Comparison of ENCODE assay signal across 31 mouse cellular contexts in the genomic region with DNA sequence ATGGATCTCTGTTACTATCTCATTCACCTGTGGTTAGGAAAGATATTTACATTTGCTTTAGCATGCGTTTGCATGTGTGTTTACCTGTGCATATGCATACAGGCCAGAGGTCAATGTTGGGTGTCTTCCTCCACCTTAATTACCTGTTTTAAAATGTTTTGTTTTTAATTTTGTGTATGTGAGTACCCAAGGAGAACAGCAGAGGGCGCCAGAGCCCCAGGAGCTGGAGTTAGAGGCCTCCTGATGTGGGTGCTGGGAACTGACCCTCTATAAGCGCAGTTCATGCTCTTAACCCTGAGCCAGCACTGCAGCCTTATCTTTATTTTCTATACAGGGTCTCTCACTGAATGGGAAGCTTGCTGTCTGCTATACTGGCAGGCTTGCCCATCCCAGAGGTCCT. TPM values are rescaled to one million over a fixed set of nuclear protein-coding genes. Genes with fewer than 3 reads are reported as not detected.
DNase-seq lines count a peak whose midpoint lies in the region; ATAC-seq and TF ChIP-seq lines count a peak whose summit lies in the region.
"Had no signal": no experiment of that assay in that cellular context is flagged by ENCODE, and none has a peak within 500 bp of the region (broad histone marks: within the 10 kb centered on the region; RNA-seq: fewer than 3 reads in every experiment).

No protein-coding gene starts in this region.

- 0 out of 2 replicates have a peak, but pooled peaks cover 4% of the 10 kb centered on the region for H3K9me3 ChIP-seq in intestine, postnatal 0 days (ENCODE audit: control insufficient read depth)
- peaks cover 5% of the 10 kb centered on the region; the same call in 1 of the 2 replicates for H3K9me3 ChIP-seq in intestine, embryonic 16.5 days (ENCODE audit: control insufficient read depth, low read length)
- H3K9me3 ChIP-seq in lung, embryonic 14.5 days (ENCODE audit: low read depth, low read length), result no peaks in the 10 kb centered on the region
- H3K9me3 ChIP-seq in MEL (replicated peaks; ENCODE audit: insufficient read depth, low read length), result no peaks in the 10 kb centered on the region
- no peaks in the 10 kb centered on the region for H3K9me3 ChIP-seq in midbrain, embryonic 16.5 days (replicated peaks; ENCODE audit: control insufficient read depth, low read length, poor library complexity, severe bottlenecking)
- H3K9me3 ChIP-seq: forebrain, embryonic 15.5 days; G1E; limb, embryonic 15.5 days; stomach, embryonic 15.5 days had no signal

- no peak overlapping the region for H3K4me3 ChIP-seq in intestine, postnatal 0 days (ENCODE audit: low read depth, low read length)
- no peak overlapping the region for H3K4me3 ChIP-seq in intestine, embryonic 16.5 days (ENCODE audit: low read length)
- no peak overlapping the region for H3K4me3 ChIP-seq in lung, embryonic 14.5 days (ENCODE audit: low read depth, low read length)
- no peak overlapping the region for H3K4me3 ChIP-seq in MEL (ENCODE audit: control insufficient read depth in 1 of 2, insufficient read depth in 1 of 2, low read depth in 2 of 2, low read length in 2 of 2)
- no peak overlapping the region for H3K4me3 ChIP-seq in small intestine, adult 2 months (ENCODE audit: low read depth, low read length)
- H3K4me3 ChIP-seq in midbrain, embryonic 16.5 days (ENCODE audit: low read depth, low read length), result no peak overlapping the region
- H3K4me3 ChIP-seq: embryonic facial prominence, embryonic 12.5 days; forebrain, embryonic 15.5 days; hindbrain, embryonic 12.5 days; intestine, embryonic 15.5 days; limb, embryonic 10.5 days; limb, embryonic 15.5 days; midbrain, embryonic 13.5 days; stomach, embryonic 15.5 days had no signal

- TF ChIP-seq CTCF in intestine, postnatal 0 days (IDR thresholded peaks at IDR 0.05; ENCODE audit: low read depth), result peak; percentile 30
- peak; percentile 21; the same call in 1 of the 2 replicates for TF ChIP-seq CTCF in lung, embryonic 14.5 days (IDR thresholded peaks at IDR 0.05; ENCODE audit: low read depth)
- TF ChIP-seq CTCF in MEL (IDR thresholded peaks at IDR 0.05 in 2 of 3, conservative IDR thresholded peaks at IDR 0.05 in 1 of 3; ENCODE audit: control insufficient read depth in 1 of 3, insufficient read depth in 1 of 3, low read depth in 2 of 3, low read length in 3 of 3, poor library complexity in 1 of 3, severe bottlenecking in 1 of 3), result peak in 2 of 3 experiments; percentile 19 to 45; a peak in 3 of 6 replicates
- peak; percentile 25; the same call in 1 of the 2 replicates for TF ChIP-seq CTCF in small intestine, adult 2 months (IDR thresholded peaks at IDR 0.05; ENCODE audit: extremely low read depth, insufficient read length, insufficient replicate concordance, low read depth, low read length)

- TF ChIP-seq POLR2A in MEL (IDR thresholded peaks at IDR 0.05; ENCODE audit: control insufficient read depth in 1 of 2, insufficient read depth in 1 of 2, low read depth in 1 of 2, low read length in 2 of 2, poor library complexity in 1 of 2), result no peak
- TF ChIP-seq POLR2A in small intestine, adult 2 months (IDR thresholded peaks at IDR 0.05; ENCODE audit: low read depth, low read length), result no peak

- no peaks in the 10 kb centered on the region for H3K4me1 ChIP-seq in intestine, postnatal 0 days (replicated peaks; ENCODE audit: control insufficient read depth, insufficient read depth, low read length)
- H3K4me1 ChIP-seq in intestine, embryonic 16.5 days (ENCODE audit: control insufficient read depth, insufficient read depth, low read length), result no peaks in the 10 kb centered on the region
- no peaks in the 10 kb centered on the region for H3K4me1 ChIP-seq in lung, embryonic 14.5 days (ENCODE audit: insufficient read depth)
- H3K4me1 ChIP-seq in MEL (ENCODE audit: control insufficient read depth in 1 of 2, insufficient read depth in 2 of 2, low read length in 2 of 2), result no peaks in the 10 kb centered on the region
- H3K4me1 ChIP-seq in small intestine, adult 2 months (ENCODE audit: control insufficient read depth, insufficient read depth, insufficient read length, low read length), result no peaks in the 10 kb centered on the region
- H3K4me1 ChIP-seq in midbrain, embryonic 16.5 days (ENCODE audit: control insufficient read depth, insufficient read depth, low read length), result no peaks in the 10 kb centered on the region
- H3K4me1 ChIP-seq: embryonic facial prominence, embryonic 12.5 days; forebrain, embryonic 15.5 days; hindbrain, embryonic 12.5 days; intestine, embryonic 15.5 days; limb, embryonic 10.5 days; limb, embryonic 15.5 days; midbrain, embryonic 13.5 days; stomach, embryonic 15.5 days had no signal

- no peak for TF ChIP-seq EP300 in MEL (IDR thresholded peaks at IDR 0.05; ENCODE audit: low read depth in 1 of 2, low read length in 2 of 2)

- TF ChIP-seq RAD21 in MEL (IDR thresholded peaks at IDR 0.05; ENCODE audit: low read depth, low read length), result no peak; the same call in 1 of the 2 replicates

- H3K27me3 ChIP-seq in intestine, postnatal 0 days (replicated peaks; ENCODE audit: control insufficient read depth, insufficient read depth, low read length), result no peaks in the 10 kb centered on the region
- H3K27me3 ChIP-seq in intestine, embryonic 16.5 days (replicated peaks; ENCODE audit: control insufficient read depth, insufficient read depth, low read length), result no peaks in the 10 kb centered on the region
- H3K27me3 ChIP-seq in lung, embryonic 14.5 days (ENCODE audit: insufficient read depth, low read length), result no peaks in the 10 kb centered on the region
- H3K27me3 ChIP-seq in MEL (ENCODE audit: control insufficient read depth in 1 of 2, insufficient read depth in 2 of 2, low read length in 2 of 2), result no peaks in the 10 kb centered on the region; a peak in 1 of 4 replicates
- H3K27me3 ChIP-seq in small intestine, adult 2 months (ENCODE audit: control insufficient read depth, insufficient read depth, low read length), result no peaks in the 10 kb centered on the region
- no peaks in the 10 kb centered on the region for H3K27me3 ChIP-seq in midbrain, embryonic 16.5 days (ENCODE audit: control insufficient read depth, insufficient read depth, low read depth, low read length)
- H3K27me3 ChIP-seq: embryonic facial prominence, embryonic 12.5 days; forebrain, embryonic 15.5 days; hindbrain, embryonic 12.5 days; intestine, embryonic 15.5 days; limb, embryonic 15.5 days; midbrain, embryonic 13.5 days; stomach, embryonic 15.5 days had no signal

- DNase-seq in lung, embryonic 14.5 days, result no peak
- DNase-seq in lung, adult 18-20 months, result no peak
- DNase-seq in MEL (ENCODE audit: low read depth, low spot score), result no peak
- no peak for DNase-seq in kidney, postnatal 4 days
- DNase-seq: adrenal gland, adult 8-10 months; cerebellum, adult 11-12 months; cerebellum, adult 9-11 months; embryo, embryonic 11 days; kidney, adult 9 months; kidney, postnatal 10 days; lung, postnatal 10 days; retina, postnatal 1 day; right cerebral cortex, postnatal 14 days; thymus, adult 2 months; thymus, postnatal 4 days had no signal

- H3K9ac ChIP-seq in intestine, postnatal 0 days (ENCODE audit: low read depth, low read length), result no peak overlapping the region
- no peak overlapping the region for H3K9ac ChIP-seq in intestine, embryonic 16.5 days (ENCODE audit: low read depth, low read length)
- no peak overlapping the region for H3K9ac ChIP-seq in lung, embryonic 14.5 days
- no peak overlapping the region for H3K9ac ChIP-seq in MEL (ENCODE audit: control insufficient read depth, low read depth, low read length, poor library complexity, severe bottlenecking)
- no peak overlapping the region for H3K9ac ChIP-seq in midbrain, embryonic 16.5 days (ENCODE audit: low read depth, low read length)
- H3K9ac ChIP-seq: embryonic facial prominence, embryonic 12.5 days; forebrain, embryonic 15.5 days; hindbrain, embryonic 12.5 days; intestine, embryonic 15.5 days; limb, embryonic 15.5 days; midbrain, embryonic 13.5 days; stomach, embryonic 15.5 days had no signal

- H3K4me2 ChIP-seq in intestine, postnatal 0 days (replicated peaks; ENCODE audit: low read depth), result no peak overlapping the region
- no peak overlapping the region for H3K4me2 ChIP-seq in intestine, embryonic 16.5 days (ENCODE audit: low read depth, low read length)
- no peak overlapping the region for H3K4me2 ChIP-seq in lung, embryonic 14.5 days
- H3K4me2 ChIP-seq in midbrain, embryonic 16.5 days (ENCODE audit: low read length), result no peak overlapping the region
- H3K4me2 ChIP-seq: embryonic facial prominence, embryonic 12.5 days; forebrain, embryonic 15.5 days; hindbrain, embryonic 12.5 days; intestine, embryonic 15.5 days; limb, embryonic 15.5 days; midbrain, embryonic 13.5 days; stomach, embryonic 15.5 days had no signal

- H3K79me2 ChIP-seq in MEL (ENCODE audit: control insufficient read depth, insufficient read depth, low read length, poor library complexity), result no peaks in the 10 kb centered on the region

- WGBS in intestine, postnatal 0 days, result 69% methylated on average over 3 of the region's 3 CpGs
- 72% methylated on average over 3 of the region's 3 CpGs for WGBS in intestine, embryonic 16.5 days
- 82% methylated on average over 3 of the region's 3 CpGs for WGBS in lung, embryonic 14.5 days
- WGBS in small intestine, adult 2 months, result 61% methylated on average over 3 of the region's 3 CpGs
- 78% methylated on average over 3 of the region's 3 CpGs for WGBS in midbrain, embryonic 16.5 days

- H3K27ac ChIP-seq in intestine, postnatal 0 days (ENCODE audit: low read depth, low read length), result no peak overlapping the region
- H3K27ac ChIP-seq in intestine, embryonic 16.5 days (ENCODE audit: low read length), result no peak overlapping the region
- no peak overlapping the region for H3K27ac ChIP-seq in lung, embryonic 14.5 days (ENCODE audit: low read depth)
- H3K27ac ChIP-seq in MEL (ENCODE audit: control insufficient read depth, low read depth, low read length), result no peak overlapping the region
- H3K27ac ChIP-seq in small intestine, adult 2 months (ENCODE audit: insufficient read depth, low read depth, low read length), result no peak overlapping the region
- no peak overlapping the region for H3K27ac ChIP-seq in midbrain, embryonic 16.5 days (ENCODE audit: low read length)
- H3K27ac ChIP-seq: embryonic facial prominence, embryonic 12.5 days; forebrain, embryonic 15.5 days; hindbrain, embryonic 12.5 days; hindbrain, postnatal 0 days; intestine, embryonic 15.5 days; limb, embryonic 10.5 days; limb, embryonic 15.5 days; macrophage; midbrain, embryonic 13.5 days; stomach, embryonic 15.5 days had no signal

- ATAC-seq in intestine, postnatal 0 days, result no peak
- ATAC-seq in intestine, embryonic 16.5 days, result no peak
- no peak for ATAC-seq in lung, embryonic 14.5 days (ENCODE audit: insufficient read depth)
- no peak for ATAC-seq in midbrain, embryonic 16.5 days
- ATAC-seq: activated CD4-positive, CD25-positive, alpha-beta regulatory T cell, adult 4 months; forebrain, embryonic 15.5 days; hindbrain, postnatal 0 days; intestine, embryonic 15.5 days; midbrain, embryonic 13.5 days had no signal

- peaks cover 3% of the 10 kb centered on the region; the same call in 1 of the 2 replicates for H3K36me3 ChIP-seq in intestine, postnatal 0 days (ENCODE audit: control insufficient read depth, insufficient read depth)
- no peaks in the 10 kb centered on the region for H3K36me3 ChIP-seq in intestine, embryonic 16.5 days (ENCODE audit: control insufficient read depth, insufficient read depth, low read length)
- no peaks in the 10 kb centered on the region for H3K36me3 ChIP-seq in lung, embryonic 14.5 days (ENCODE audit: insufficient read depth)
- no peaks in the 10 kb centered on the region for H3K36me3 ChIP-seq in MEL (ENCODE audit: control insufficient read depth in 1 of 2, insufficient read depth in 2 of 2, low read length in 2 of 2)
- H3K36me3 ChIP-seq in small intestine, adult 2 months (ENCODE audit: control insufficient read depth, insufficient read depth, low read length), result no peaks in the 10 kb centered on the region
- H3K36me3 ChIP-seq in midbrain, embryonic 16.5 days (ENCODE audit: control insufficient read depth, insufficient read depth, low read length), result no peaks in the 10 kb centered on the region
- H3K36me3 ChIP-seq: G1E had no signal

RNA-seq across cellular contexts. Expression of gene Ttll12, which starts 34.8 kb away (rescaled TPM):
- polyA plus RNA-seq in intestine, postnatal 0 days (2015; fragmentation: Nextera tagmentation; extraction: Ambion mirVana), result 14.1 and 14.7 TPM in 2 replicates
- polyA plus RNA-seq in intestine, embryonic 16.5 days (2015; fragmentation: Nextera tagmentation; extraction: Ambion mirVana), result 29.3 and 30.2 TPM in 2 replicates
- polyA plus RNA-seq in lung, embryonic 14.5 days (2014; fragmentation: Nextera tagmentation; extraction: Ambion mirVana), result 40.1 and 43.5 TPM in 2 replicates
- total RNA-seq in MEL (2012; rRNA removed), result 41.9 and 43.9 TPM in 2 replicates
- 10 to 100 TPM in 1 of 2 experiments, not detected in 1; 76.5 TPM for polyA plus RNA-seq in MEL (2012; ENCODE audit: insufficient read depth in 1 of 2, insufficient read length in 2 of 2, low read depth in 1 of 2, low replicate concordance in 2 of 2, missing spikeins in 1 of 2)
- polyA plus RNA-seq in small intestine, adult 2 months (2012; rRNA removed), result 12.9 and 17.5 TPM in 2 replicates
- 47.4 and 49.2 TPM in 2 replicates for polyA plus RNA-seq in midbrain, embryonic 16.5 days (2015; fragmentation: Nextera tagmentation; extraction: Ambion mirVana)
